Mouse (Mus musculus) embryonic facial prominence, embryonic 10.5 days (tissue): ENCODE data around the gene Etaa1. TPM values are rescaled to one million over a fixed set of nuclear protein-coding genes. Genes with fewer than 3 reads are reported as not detected.
"Not testable (repeated sequence)": the region's sequence is repeated elsewhere in the genome, so short reads cannot be mapped to it uniquely, and the experiment has no call there.

Experiments used
- DNase-seq: peaks from one replicate; pipeline ENCODE4 v3.0.0-alpha.2; 2017; ENCODE audit warnings: low spot score
- H3K27ac ChIP-seq: fragments of 300-500 bp; sonication (generic); replicated peaks from 2 replicates; pipeline ENCODE4 v1.5.1; 2016; ENCODE audit warnings: mild to moderate bottlenecking
- H3K27me3 ChIP-seq: fragments of 300-500 bp; sonication (generic); replicated peaks from 2 replicates; pipeline ENCODE4 v1.6.1; 2016; ENCODE audit warnings: low read depth, mild to moderate bottlenecking; ENCODE audit not compliant: poor library complexity, severe bottlenecking
- H3K36me3 ChIP-seq: fragments of 300-500 bp; sonication (generic); replicated peaks from 2 replicates; pipeline ENCODE4 v1.6.1; 2016; ENCODE audit warnings: mild to moderate bottlenecking, moderate library complexity
- H3K4me1 ChIP-seq: fragments of 300-500 bp; sonication (generic); 2 replicates; pipeline ENCODE4 v1.6.1; 2016
- H3K4me3 ChIP-seq: fragments of 300-500 bp; sonication (generic); 2 replicates; pipeline ENCODE4 v1.5.1; 2016; ENCODE audit warnings: mild to moderate bottlenecking, moderate library complexity
- H3K9me3 ChIP-seq: fragments of 300-500 bp; sonication (generic); 2 replicates; pipeline ENCODE4 v1.6.1; 2016; ENCODE audit warnings: mild to moderate bottlenecking
- WGBS: fragments of 180-500 bp; shearing (Covaris S2); methylation state at CpG from one replicate; pipeline ENCODE4 v1.1.7; 2016; 5-methylcytosine and 5-hydroxymethylcytosine counted together
- polyA plus RNA-seq: library from polyadenylated mRNA; unstranded; fragments of >200 nt; fragmentation: Nextera tagmentation; extraction: Ambion mirVana; gene quantifications from 2 replicates; pipeline ENCODE4 v1.2.1, GENCODE M21; 2016

The Etaa1 gene
- polyA plus RNA-seq, 1 experiment from 2014 or later: 15.1 TPM

DNA sequence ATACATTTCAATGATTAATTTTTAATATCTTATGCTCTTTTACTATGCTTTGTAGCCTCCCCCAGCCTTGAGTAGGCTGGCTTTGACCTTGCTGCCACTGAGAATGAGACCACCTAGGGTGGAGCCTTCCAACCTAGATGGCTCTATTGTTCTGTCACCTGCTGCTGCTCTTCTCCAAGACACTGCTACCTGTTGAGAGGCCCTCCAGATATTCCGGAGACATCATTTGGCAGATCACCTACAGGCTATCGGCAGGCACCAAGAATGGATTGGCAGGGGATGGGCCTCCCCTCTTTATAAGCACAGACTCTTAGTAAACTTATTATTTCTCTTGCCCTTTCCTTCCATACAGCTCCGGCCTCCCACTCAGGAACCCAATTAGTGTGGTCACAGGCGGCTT lies 52.7 kb downstream of the Etaa1 start:
- WGBS: 84% methylated on average over 4 of the region's 4 CpGs
- DNase-seq: not testable (repeated sequence)

More for the DNA sequence above, 52.7 kb downstream of the Etaa1 start:
- H3K27ac ChIP-seq, H3K4me3 ChIP-seq, H3K36me3 ChIP-seq, H3K27me3 ChIP-seq, H3K9me3 ChIP-seq, H3K4me1 ChIP-seq: not testable (repeated sequence)
